Mouse (Mus musculus) embryo, embryonic 9.5 days (tissue): ENCODE measurements at regions not wholly inside any gene's neighbourhood (a gene's known extent, or its start where the extent isn't known, plus 50 kb on each side); places are given as distances from the start of the nearest gene placed in this dataset.

Source experiments
- DNase-seq: peaks from one replicate; pipeline ENCODE4 v3.0.0-alpha.2; 2017; ENCODE audit errors: extremely low spot score

- no peak for DNase-seq
Observed at GRCm38 (mm10) chr5:49645781-49646180, 121.1 kb upstream of the Kcnip4 start.

GRCm38 (mm10) chr5:49644606-49645005 is 119.9 kb upstream of the Kcnip4 start:
- no peak for DNase-seq

- DNase-seq: no peak
Observed at GRCm38 (mm10) chr5:49642439-49642838, 117.7 kb upstream of the Kcnip4 start.

GRCm38 (mm10) chr5:49641206-49641830 is 116.6 kb upstream of the Kcnip4 start:
- DNase-seq: no peak

- DNase-seq: no peak
Observed at GRCm38 (mm10) chr5:49639637-49640036, 114.9 kb upstream of the Kcnip4 start.

GRCm38 (mm10) chr5:49620152-49620551 is 95.4 kb upstream of the Kcnip4 start:
- DNase-seq: no peak

- no peak for DNase-seq
Observed at GRCm38 (mm10) chr5:49606761-49607160, 82.1 kb upstream of the Kcnip4 start.

- DNase-seq: no peak
Observed at GRCm38 (mm10) chr5:49580777-49581176, 56.1 kb upstream of the Kcnip4 start.

GRCm38 (mm10) chr5:49575901-49576300 is 51.2 kb upstream of the Kcnip4 start:
- DNase-seq: no peak
